Mouse (Mus musculus): ENCODE measurements around the gene Ttc27.

DNA sequence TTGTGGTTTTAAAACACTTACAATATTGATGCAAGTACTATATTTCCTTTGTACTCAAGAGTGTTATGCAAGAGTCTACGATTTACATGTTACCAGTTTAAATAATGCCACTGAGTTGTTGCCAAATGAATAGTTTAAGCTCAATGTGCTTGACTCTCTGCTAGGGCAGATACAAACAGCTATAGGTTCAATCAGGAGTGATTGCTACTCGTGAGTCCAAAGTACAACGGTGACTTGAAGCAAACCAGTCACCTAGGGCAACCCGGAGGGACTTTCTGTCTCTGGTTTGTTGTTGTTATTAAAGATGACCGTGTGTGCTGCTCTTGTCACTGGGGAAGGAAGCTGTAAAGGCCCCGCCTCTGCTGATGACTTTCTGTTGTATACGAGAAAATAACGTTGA lies 39.5 kb upstream of the Ttc27 start:
- TF ChIP-seq CTCF (conservative IDR thresholded peaks at IDR 0.05; ENCODE audit: insufficient read depth, insufficient read length, low read depth, low read length) (no peak), POLR2A (IDR thresholded peaks at IDR 0.05; ENCODE audit: low read depth, low read length) (no peak)
